Comparison of ENCODE assay signal across 11 mouse cellular contexts in the genomic region with DNA sequence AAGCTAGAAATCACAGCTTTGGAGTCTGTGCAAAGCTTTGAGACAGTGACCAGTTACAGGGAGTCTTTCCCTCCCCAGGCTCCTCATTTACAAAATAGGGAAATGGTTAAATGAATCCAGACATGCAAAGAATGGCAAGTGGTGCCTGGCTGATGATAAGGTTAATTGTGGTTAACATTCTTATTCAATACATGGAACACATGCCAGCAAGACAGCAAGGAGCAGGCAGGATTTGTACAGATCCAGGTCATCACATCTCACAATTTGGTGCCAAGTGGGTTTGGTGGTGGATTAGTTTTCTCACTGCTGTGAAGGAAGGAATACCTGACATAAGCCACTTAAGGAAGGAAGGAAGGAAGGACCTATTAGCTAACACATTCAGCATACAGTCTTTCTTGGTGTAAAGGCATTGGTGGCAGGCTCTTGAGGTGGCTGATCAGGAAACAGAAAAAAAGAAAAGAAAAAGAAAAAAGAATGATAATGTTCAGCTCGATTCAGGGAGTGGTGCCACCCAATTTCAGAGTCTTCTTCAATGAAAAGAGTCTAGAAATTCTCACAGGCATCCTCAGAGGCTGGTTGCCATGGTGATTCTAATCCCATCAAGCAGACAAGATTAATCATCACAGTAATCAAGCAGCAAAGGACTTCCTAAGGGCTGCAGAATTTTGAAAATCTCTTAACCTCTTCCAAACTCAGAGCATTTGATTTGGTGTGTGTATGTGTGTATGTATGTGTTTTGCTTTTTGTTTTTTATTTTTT. TPM values are rescaled to one million over a fixed set of nuclear protein-coding genes. Genes with fewer than 3 reads are reported as not detected.
DNase-seq lines count a peak whose midpoint lies in the region; ATAC-seq and TF ChIP-seq lines count a peak whose summit lies in the region.
"Had no signal": no experiment of that assay in that cellular context is flagged by ENCODE, and none has a peak within 500 bp of the region (broad histone marks: within the 10 kb centered on the region; RNA-seq: fewer than 3 reads in every experiment).

No protein-coding gene starts in this region.

- H3K4me2 ChIP-seq in heart, embryonic 16.5 days (ENCODE audit: low read depth, low read length) = no peak overlapping the region
- no peak overlapping the region for H3K4me2 ChIP-seq in midbrain, postnatal 0 days (ENCODE audit: low read depth, low read length, poor library complexity, severe bottlenecking)
- no peak overlapping the region for H3K4me2 ChIP-seq in kidney, embryonic 14.5 days (replicated peaks; ENCODE audit: low read depth, low read length)
- H3K4me2 ChIP-seq: limb, embryonic 15.5 days had no signal

- WGBS in heart, embryonic 16.5 days = 27% methylated on average over 1 of the region's 1 CpGs
- 32% methylated on average over 1 of the region's 1 CpGs for WGBS in heart, embryonic 10.5 days
- WGBS in midbrain, postnatal 0 days = 5% methylated on average over 1 of the region's 1 CpGs
- WGBS in limb, embryonic 10.5 days = 51% methylated on average over 1 of the region's 1 CpGs
- WGBS in kidney, embryonic 14.5 days = 62% methylated on average over 1 of the region's 1 CpGs

- H3K9me3 ChIP-seq in heart, embryonic 16.5 days (replicated peaks; ENCODE audit: control insufficient read depth, low read length) = no peaks in the 10 kb centered on the region
- H3K9me3 ChIP-seq in heart, embryonic 10.5 days = no peaks in the 10 kb centered on the region
- H3K9me3 ChIP-seq in midbrain, postnatal 0 days (ENCODE audit: low read length) = no peaks in the 10 kb centered on the region
- no peaks in the 10 kb centered on the region for H3K9me3 ChIP-seq in limb, embryonic 10.5 days (replicated peaks)
- H3K9me3 ChIP-seq in kidney, embryonic 14.5 days (ENCODE audit: control insufficient read depth, low read length) = no peaks in the 10 kb centered on the region
- H3K9me3 ChIP-seq: limb, embryonic 15.5 days had no signal

- no peak for ATAC-seq in heart, embryonic 16.5 days (replicated peaks; ENCODE audit: extremely low read depth, insufficient read depth, low FRiP score)
- 0 out of 2 replicates have a peak, but pooled peaks have one; percentile 23 for ATAC-seq in common myeloid progenitor, adult 5-6 weeks (replicated peaks; ENCODE audit: low read depth, poor library complexity, severe bottlenecking)
- ATAC-seq in granulocyte monocyte progenitor cell, adult 5-6 weeks (replicated peaks; ENCODE audit: poor library complexity, severe bottlenecking) = peak; percentile 40; the same call in 1 of the 2 replicates
- ATAC-seq in midbrain, postnatal 0 days (ENCODE audit: low FRiP score) = no peak
- ATAC-seq in kidney, embryonic 14.5 days (ENCODE audit: low FRiP score, low TSS enrichment) = no peak
- no peak for ATAC-seq in activated CD4-positive, CD25-positive, alpha-beta regulatory T cell, adult 4 months

- H3K9ac ChIP-seq in heart, embryonic 16.5 days (ENCODE audit: low read length) = no peak overlapping the region
- no peak overlapping the region for H3K9ac ChIP-seq in midbrain, postnatal 0 days (replicated peaks; ENCODE audit: low read length, poor library complexity, severe bottlenecking)
- H3K9ac ChIP-seq in kidney, embryonic 14.5 days (ENCODE audit: low read depth, low read length) = no peak overlapping the region
- H3K9ac ChIP-seq: limb, embryonic 15.5 days had no signal

- peaks cover 26% of the 10 kb centered on the region for H3K36me3 ChIP-seq in heart, embryonic 16.5 days (ENCODE audit: control insufficient read depth, insufficient read depth)
- peaks cover 31% of the 10 kb centered on the region for H3K36me3 ChIP-seq in heart, embryonic 10.5 days
- H3K36me3 ChIP-seq in midbrain, postnatal 0 days (ENCODE audit: insufficient read depth, low read length) = no peaks in the 10 kb centered on the region
- peaks cover 33% of the 10 kb centered on the region for H3K36me3 ChIP-seq in limb, embryonic 10.5 days
- peaks cover 19% of the 10 kb centered on the region; the same call in 1 of the 2 replicates for H3K36me3 ChIP-seq in kidney, embryonic 14.5 days (ENCODE audit: control insufficient read depth, insufficient read depth, low read length)

- H3K4me1 ChIP-seq in heart, embryonic 16.5 days (ENCODE audit: control insufficient read depth, insufficient read depth, low read length) = peaks cover 30% of the 10 kb centered on the region
- peaks cover 31% of the 10 kb centered on the region for H3K4me1 ChIP-seq in heart, embryonic 10.5 days
- peaks cover 10% of the 10 kb centered on the region; the same call in 1 of the 2 replicates for H3K4me1 ChIP-seq in midbrain, postnatal 0 days (ENCODE audit: insufficient read depth, low read length)
- H3K4me1 ChIP-seq in limb, embryonic 10.5 days = peaks cover 2% of the 10 kb centered on the region; the same call in 1 of the 2 replicates
- H3K4me1 ChIP-seq in kidney, embryonic 14.5 days (ENCODE audit: control insufficient read depth, insufficient read depth, low read length) = no peaks in the 10 kb centered on the region

- DNase-seq in heart, embryonic 10.5 days (ENCODE audit: low spot score) = no peak
- DNase-seq in midbrain, postnatal 0 days (ENCODE audit: low spot score) = peak; percentile 84
- DNase-seq in limb, embryonic 10.5 days (ENCODE audit: low spot score) = no peak
- DNase-seq: cerebellum, adult 11 months; lung, postnatal 36 days had no signal

- H3K27ac ChIP-seq in heart, embryonic 16.5 days (ENCODE audit: low read length) = peak overlapping the region; percentile 37; the same call in 1 of the 2 replicates
- H3K27ac ChIP-seq in heart, embryonic 10.5 days = no peak overlapping the region
- H3K27ac ChIP-seq in midbrain, postnatal 0 days (ENCODE audit: low read depth, low read length) = peak overlapping the region; percentile 76
- H3K27ac ChIP-seq in limb, embryonic 10.5 days = no peak overlapping the region
- no peak overlapping the region for H3K27ac ChIP-seq in kidney, embryonic 14.5 days (ENCODE audit: low read depth, low read length)
- H3K27ac ChIP-seq: limb, embryonic 15.5 days had no signal

- no peaks in the 10 kb centered on the region for H3K27me3 ChIP-seq in heart, embryonic 16.5 days (ENCODE audit: control insufficient read depth, insufficient read depth, low read length)
- H3K27me3 ChIP-seq in heart, embryonic 10.5 days (ENCODE audit: insufficient read depth, poor library complexity, severe bottlenecking) = no peaks in the 10 kb centered on the region
- no peaks in the 10 kb centered on the region for H3K27me3 ChIP-seq in midbrain, postnatal 0 days (ENCODE audit: insufficient read depth, low read length)
- no peaks in the 10 kb centered on the region for H3K27me3 ChIP-seq in limb, embryonic 10.5 days (ENCODE audit: low read depth, poor library complexity, severe bottlenecking)
- H3K27me3 ChIP-seq in kidney, embryonic 14.5 days (ENCODE audit: control insufficient read depth, insufficient read depth, low read length) = no peaks in the 10 kb centered on the region
- H3K27me3 ChIP-seq: limb, embryonic 15.5 days had no signal

- H3K4me3 ChIP-seq in heart, embryonic 16.5 days (ENCODE audit: low read length) = no peak overlapping the region
- H3K4me3 ChIP-seq in heart, embryonic 10.5 days = no peak overlapping the region
- no peak overlapping the region for H3K4me3 ChIP-seq in midbrain, postnatal 0 days (ENCODE audit: low read depth, low read length)
- no peak overlapping the region for H3K4me3 ChIP-seq in limb, embryonic 10.5 days
- no peak overlapping the region for H3K4me3 ChIP-seq in kidney, embryonic 14.5 days (ENCODE audit: low read length)
- H3K4me3 ChIP-seq: limb, embryonic 15.5 days had no signal

- TF ChIP-seq CTCF in midbrain, postnatal 0 days (IDR thresholded peaks at IDR 0.05) = no peak

RNA-seq across cellular contexts. Expression of gene Bag3, which starts 27.1 kb away (rescaled TPM):
- polyA plus RNA-seq in heart, embryonic 16.5 days (2015; fragmentation: Nextera tagmentation; extraction: Ambion mirVana) = 22.7 and 25.9 TPM in 2 replicates
- 13.3 and 19.8 TPM in 2 replicates for polyA plus RNA-seq in heart, embryonic 10.5 days (2016; fragmentation: Nextera tagmentation; extraction: Ambion mirVana)
- 4.6 and 4.9 TPM in 2 replicates for total RNA-seq in common myeloid progenitor, adult 5-6 weeks (2017)
- total RNA-seq in granulocyte monocyte progenitor cell, adult 5-6 weeks (2014; fragmentation: Nextera tagmentation) = 8.0 and 9.8 TPM in 2 replicates
- total RNA-seq in granulocyte monocyte progenitor cell, adult 5-6 weeks (2017) = 5.6 and 7.0 TPM in 2 replicates
- 4.2 and 4.9 TPM in 2 replicates for total RNA-seq in midbrain, postnatal 0 days (2014; rRNA removed)
- polyA plus RNA-seq in midbrain, postnatal 0 days (2015; fragmentation: Nextera tagmentation; extraction: Ambion mirVana) = 3.7 and 4.0 TPM in 2 replicates
- 9.3 TPM in 2 replicates for polyA plus RNA-seq in limb, embryonic 10.5 days (2016; fragmentation: Nextera tagmentation; extraction: Ambion mirVana)
- 10.4 and 11.5 TPM in 2 replicates for polyA plus RNA-seq in kidney, embryonic 14.5 days (2014; fragmentation: Nextera tagmentation; extraction: Ambion mirVana)
- polyA plus RNA-seq in activated CD4-positive, CD25-positive, alpha-beta regulatory T cell, adult 4 months (2017; shearing (Covaris generic)) = 10 to 100 TPM in 1 of 2 experiments, 1 to 10 TPM in 1; 5.8 to 13.0 TPM

Comparison
In these comparisons a context has a peak if more than half of its experiments do, and no peak if none do; other contexts are left out.
1. H3K27ac ChIP-seq: peak in heart, embryonic 16.5 days (single experiment) and midbrain, postnatal 0 days (single experiment); none in heart, embryonic 10.5 days (single experiment), limb, embryonic 10.5 days (single experiment) and kidney, embryonic 14.5 days (single experiment).
2. ATAC-seq: peak in common myeloid progenitor, adult 5-6 weeks (single experiment) and granulocyte monocyte progenitor cell, adult 5-6 weeks (single experiment); none in heart, embryonic 16.5 days (single experiment), midbrain, postnatal 0 days (single experiment), kidney, embryonic 14.5 days (single experiment) and activated CD4-positive, CD25-positive, alpha-beta regulatory T cell, adult 4 months (single experiment).